Mouse (Mus musculus): ENCODE results near the gene Gm28051. TPM values are rescaled to one million over a fixed set of nuclear protein-coding genes. Genes with fewer than 3 reads are reported as not detected.
A peak's percentile ranks its signal among the peaks of the same experiment; 100 is the strongest.

Gm28051 gene
- polyA plus RNA-seq (2016; fragmentation: Nextera tagmentation; extraction: Ambion mirVana) = not detected in 2 replicates

DNA sequence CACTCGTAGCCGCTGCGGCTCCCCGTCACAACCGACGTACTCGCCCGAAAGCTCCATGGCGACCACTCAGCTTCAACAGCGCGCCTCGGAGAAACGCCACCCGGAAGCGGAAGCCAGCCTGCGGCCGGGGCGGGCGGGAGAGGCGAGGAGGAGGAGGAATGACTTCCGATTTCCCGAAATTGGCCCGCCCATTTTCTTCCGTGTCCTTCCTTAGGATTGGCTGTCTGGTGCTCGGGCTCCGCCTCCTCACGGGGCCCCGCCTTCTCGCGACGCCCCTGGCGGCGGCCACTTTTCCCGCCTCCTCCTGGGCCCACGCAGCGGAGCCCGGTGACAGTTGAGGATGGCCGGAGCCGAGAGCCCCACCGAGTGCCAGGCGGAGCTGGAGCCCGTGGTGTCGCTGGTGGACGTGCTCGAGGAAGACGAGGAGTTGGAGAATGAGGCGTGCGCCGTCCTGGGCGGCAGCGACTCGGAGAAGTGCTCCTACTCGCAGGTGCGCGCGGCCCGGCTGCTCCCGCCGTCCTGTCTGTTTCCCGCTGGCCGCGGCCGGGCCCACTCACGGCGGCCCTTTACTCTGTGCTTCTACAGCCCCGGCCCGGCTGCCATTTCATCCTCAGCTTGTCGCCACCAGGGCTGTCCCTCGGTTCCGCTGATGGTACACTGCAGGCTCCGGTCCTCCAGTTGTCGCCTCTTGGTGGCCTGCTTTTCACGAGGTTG, at the start of gene Gm28051, which contains the start of the genes Gon7 and Ubr7:
TSS of gene Gm28051 (minus strand) at position 77 of the 714 bp plus-strand sequence.
TSS of gene Gon7 (minus strand) at position 115 of the 714 bp plus-strand sequence.
TSS of gene Ubr7 (plus strand) at position 279 of the 714 bp plus-strand sequence.
- Histone ChIP-seq H3K27ac (replicated peaks) (peak within 1 kb of the TSS; percentile 92), H3K4me1 (peaks cover 38% of the 10 kb centered on the region), H3K4me3 (peak within 1 kb of the TSS; percentile 92), H3K27me3 (ENCODE audit: low read depth, poor library complexity, severe bottlenecking) (no peaks in the 10 kb centered on the region), H3K9me3 (replicated peaks) (no peaks in the 10 kb centered on the region), H3K36me3 (peaks cover 44% of the 10 kb centered on the region)
- DNase-seq (ENCODE audit: low spot score) = peak; percentile 97
- WGBS = under 1% methylated on average over 73 of the region's 73 CpGs

DNA sequence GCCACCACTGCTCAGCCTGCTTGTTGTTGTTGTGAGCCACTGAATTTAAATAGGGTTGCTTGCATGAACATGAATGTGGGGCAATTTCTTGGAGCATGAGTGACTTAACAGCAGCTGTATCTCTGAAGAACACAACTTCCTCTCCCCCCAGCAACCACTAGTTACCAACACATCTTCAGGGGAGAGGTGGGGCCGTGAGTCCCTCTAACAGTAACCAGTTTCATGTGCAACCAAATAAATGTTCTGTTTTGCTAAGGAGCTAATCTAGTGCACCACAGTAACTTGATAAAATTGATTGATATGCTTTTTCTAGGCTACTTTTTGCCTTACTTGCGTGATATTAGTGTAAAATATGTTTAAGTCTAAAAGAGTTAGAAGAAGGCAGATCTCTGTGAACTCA, 42.0 kb upstream of the Gm28051 start:
- Histone ChIP-seq H3K4me3 (no peak overlapping the region), H3K36me3 (peaks cover 57% of the 10 kb centered on the region), H3K9me3 (replicated peaks) (no peaks in the 10 kb centered on the region), H3K27ac (replicated peaks) (no peak overlapping the region), H3K4me1 (no peaks in the 10 kb centered on the region), H3K27me3 (ENCODE audit: low read depth, poor library complexity, severe bottlenecking) (no peaks in the 10 kb centered on the region)
- WGBS = 93% methylated on average over 2 of the region's 2 CpGs
- DNase-seq (ENCODE audit: low spot score) = no peak

GRCm38 (mm10) chr12:102787927-102788326, 30.4 kb upstream of the Gm28051 start:
- peaks cover 97% of the 10 kb centered on the region for H3K36me3 ChIP-seq
- WGBS = 94% methylated on average over 7 of the region's 7 CpGs
- DNase-seq (ENCODE audit: low spot score) = no peak

DNA sequence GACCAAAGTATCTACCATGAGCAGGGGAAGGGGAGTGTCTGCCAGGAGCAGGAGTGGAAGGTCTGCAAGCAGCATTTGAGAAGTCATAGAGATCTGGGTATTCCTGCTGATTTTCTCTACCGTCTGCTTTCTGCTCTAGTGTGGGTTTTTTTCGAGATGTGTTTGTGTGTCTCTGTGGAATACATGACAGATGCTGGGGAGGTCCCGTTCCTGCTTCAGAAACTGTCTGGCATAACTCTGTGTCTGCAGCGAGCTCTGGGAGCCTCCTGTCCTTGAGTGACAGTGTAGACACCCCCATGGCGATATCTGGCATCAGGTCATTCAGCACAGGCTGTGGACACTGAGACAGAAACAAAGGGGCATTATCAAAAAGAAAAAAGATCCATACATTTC, 28.0 kb upstream of the Gm28051 start:
- Histone ChIP-seq H3K4me1 (no peaks in the 10 kb centered on the region), H3K9me3 (replicated peaks) (no peaks in the 10 kb centered on the region), H3K36me3 (peaks cover 85% of the 10 kb centered on the region), H3K4me3 (no peak overlapping the region), H3K27me3 (ENCODE audit: low read depth, poor library complexity, severe bottlenecking) (no peaks in the 10 kb centered on the region), H3K27ac (replicated peaks) (no peak overlapping the region)
- 92% methylated on average over 5 of the region's 5 CpGs for WGBS
- DNase-seq (ENCODE audit: low spot score) = no peak

More at GRCm38 (mm10) chr12:102787927-102788326, 30.4 kb upstream of the Gm28051 start:
- H3K4me3 ChIP-seq = no peak overlapping the region
- no peak overlapping the region for H3K27ac ChIP-seq (replicated peaks)
- no peaks in the 10 kb centered on the region for H3K27me3 ChIP-seq (ENCODE audit: low read depth, poor library complexity, severe bottlenecking)
- H3K4me1 ChIP-seq = no peaks in the 10 kb centered on the region
- no peaks in the 10 kb centered on the region for H3K9me3 ChIP-seq (replicated peaks)

DNA sequence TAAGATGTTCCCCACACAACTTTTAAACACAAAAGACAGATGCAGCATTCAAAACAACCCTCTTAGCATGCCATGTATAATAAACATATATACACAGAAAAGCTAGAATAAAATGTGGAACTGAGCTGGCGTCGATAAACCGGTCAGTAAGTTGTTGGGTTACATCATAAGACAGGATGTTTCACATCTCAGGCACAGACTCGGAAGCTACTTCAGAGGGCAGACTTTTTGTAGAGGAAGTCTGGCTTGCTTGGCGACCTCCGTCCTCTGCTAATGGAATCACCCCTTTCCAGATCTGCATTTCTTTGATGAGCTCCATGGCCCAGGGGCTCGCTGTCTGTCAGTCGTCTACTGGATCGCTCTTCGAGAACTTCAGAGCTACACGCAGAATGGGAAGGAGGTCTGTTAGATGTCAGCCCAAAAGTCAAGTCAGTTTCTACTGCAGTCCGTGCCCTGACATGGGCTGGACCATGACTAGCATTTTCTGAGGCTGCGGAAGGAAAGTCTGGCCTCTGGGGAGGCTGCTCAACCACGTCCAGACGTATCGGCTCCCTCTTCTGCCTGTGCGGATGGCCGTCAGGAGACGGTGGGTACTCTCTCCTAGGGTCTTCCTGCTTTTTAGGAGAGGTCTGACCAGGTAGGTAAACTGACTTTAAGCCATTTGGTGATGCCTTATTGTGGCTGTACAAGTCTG, 27.5 kb upstream of the Gm28051 start:
- Histone ChIP-seq H3K4me3 (no peak overlapping the region), H3K4me1 (no peaks in the 10 kb centered on the region), H3K27me3 (ENCODE audit: low read depth, poor library complexity, severe bottlenecking) (no peaks in the 10 kb centered on the region), H3K27ac (replicated peaks) (no peak overlapping the region), H3K9me3 (replicated peaks) (no peaks in the 10 kb centered on the region), H3K36me3 (peaks cover 84% of the 10 kb centered on the region)
- 94% methylated on average over 19 of the region's 19 CpGs for WGBS
- DNase-seq (ENCODE audit: low spot score) = no peak

DNA sequence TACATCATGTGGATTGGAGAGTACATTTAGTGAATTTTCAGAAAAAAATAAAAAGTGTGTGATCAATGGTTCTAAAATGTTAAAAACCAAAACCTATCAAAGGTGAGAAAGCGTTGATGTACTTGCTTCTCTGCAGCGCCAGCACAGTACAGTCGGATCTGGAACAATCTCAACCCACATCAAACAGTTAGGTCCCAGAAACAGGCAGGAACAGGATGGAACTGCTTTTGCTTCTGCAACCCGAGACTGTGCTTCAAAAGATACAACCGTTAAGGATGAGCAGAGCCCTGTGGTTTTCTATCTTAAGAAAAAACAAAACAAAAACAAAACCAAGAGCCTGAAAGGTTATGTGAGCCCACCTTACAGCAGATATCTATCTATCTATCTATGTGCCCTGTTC, 25.3 kb upstream of the Gm28051 start:
- WGBS = 93% methylated on average over 5 of the region's 5 CpGs
- H3K4me3 ChIP-seq = no peak overlapping the region
- no peaks in the 10 kb centered on the region for H3K9me3 ChIP-seq (replicated peaks)
- no peaks in the 10 kb centered on the region for H3K4me1 ChIP-seq
- DNase-seq (ENCODE audit: low spot score) = no peak
- H3K36me3 ChIP-seq = peaks cover 68% of the 10 kb centered on the region
- no peaks in the 10 kb centered on the region for H3K27me3 ChIP-seq (ENCODE audit: low read depth, poor library complexity, severe bottlenecking)
- H3K27ac ChIP-seq (replicated peaks) = no peak overlapping the region

GRCm38 (mm10) chr12:102779452-102779851, 21.9 kb upstream of the Gm28051 start:
- Histone ChIP-seq H3K27me3 (ENCODE audit: low read depth, poor library complexity, severe bottlenecking) (no peaks in the 10 kb centered on the region), H3K4me3 (no peak overlapping the region), H3K4me1 (no peaks in the 10 kb centered on the region), H3K27ac (replicated peaks) (no peak overlapping the region), H3K36me3 (peaks cover 69% of the 10 kb centered on the region), H3K9me3 (replicated peaks) (no peaks in the 10 kb centered on the region)
- WGBS = 58% methylated on average over 3 of the region's 3 CpGs
- DNase-seq (ENCODE audit: low spot score) = no peak

DNA sequence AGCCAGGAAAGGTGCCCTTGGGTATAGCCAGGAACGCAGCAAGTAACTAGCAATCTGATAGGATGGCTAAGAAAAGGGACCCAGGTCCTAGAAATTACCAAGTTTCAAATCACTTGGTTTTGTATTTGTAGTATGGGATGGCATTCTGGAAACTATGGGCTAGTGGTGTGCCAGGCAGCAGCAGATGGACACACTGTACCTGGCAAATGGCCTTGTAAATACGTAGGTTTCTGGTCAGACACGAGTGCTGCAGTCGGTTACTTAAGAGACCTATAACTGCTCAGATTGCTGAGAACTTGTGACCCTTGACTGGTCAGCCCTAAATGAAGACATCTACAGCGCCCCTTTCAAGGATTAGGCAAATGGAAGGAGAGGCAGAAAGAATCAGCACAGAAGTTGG, 20.6 kb upstream of the Gm28051 start:
- Histone ChIP-seq H3K27ac (replicated peaks) (no peak overlapping the region), H3K36me3 (peaks cover 69% of the 10 kb centered on the region), H3K27me3 (ENCODE audit: low read depth, poor library complexity, severe bottlenecking) (no peaks in the 10 kb centered on the region), H3K9me3 (replicated peaks) (no peaks in the 10 kb centered on the region), H3K4me1 (no peaks in the 10 kb centered on the region), H3K4me3 (no peak overlapping the region)
- WGBS = 82% methylated on average over 5 of the region's 5 CpGs
- no peak for DNase-seq (ENCODE audit: low spot score)

DNA sequence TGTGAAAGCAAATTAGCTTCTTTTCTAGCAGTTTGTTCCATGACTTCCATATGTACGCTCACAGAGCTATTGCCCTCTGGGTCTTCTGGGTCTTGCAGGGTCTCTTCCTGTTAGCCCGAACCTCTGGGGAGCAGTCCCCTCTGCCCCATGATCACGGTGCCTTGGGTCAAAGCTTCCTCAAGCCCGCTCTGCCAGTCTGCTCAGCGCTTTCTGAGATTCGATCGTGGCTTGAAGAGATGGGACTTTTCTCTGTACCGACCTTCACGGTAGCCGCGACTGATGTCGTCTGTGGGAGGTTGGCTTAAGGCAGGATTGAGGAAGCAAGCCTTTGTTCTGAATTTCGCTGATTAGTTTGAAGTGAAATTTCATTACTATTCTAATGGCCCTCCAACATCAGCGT, 18.5 kb upstream of the Gm28051 start:
- Histone ChIP-seq H3K9me3 (replicated peaks) (no peaks in the 10 kb centered on the region; the same call in 1 of the 2 replicates), H3K36me3 (peaks cover 78% of the 10 kb centered on the region), H3K27me3 (ENCODE audit: low read depth, poor library complexity, severe bottlenecking) (no peaks in the 10 kb centered on the region), H3K27ac (replicated peaks) (no peak overlapping the region), H3K4me1 (no peaks in the 10 kb centered on the region), H3K4me3 (no peak overlapping the region)
- DNase-seq (ENCODE audit: low spot score) = no peak
- 94% methylated on average over 14 of the region's 14 CpGs for WGBS

DNA sequence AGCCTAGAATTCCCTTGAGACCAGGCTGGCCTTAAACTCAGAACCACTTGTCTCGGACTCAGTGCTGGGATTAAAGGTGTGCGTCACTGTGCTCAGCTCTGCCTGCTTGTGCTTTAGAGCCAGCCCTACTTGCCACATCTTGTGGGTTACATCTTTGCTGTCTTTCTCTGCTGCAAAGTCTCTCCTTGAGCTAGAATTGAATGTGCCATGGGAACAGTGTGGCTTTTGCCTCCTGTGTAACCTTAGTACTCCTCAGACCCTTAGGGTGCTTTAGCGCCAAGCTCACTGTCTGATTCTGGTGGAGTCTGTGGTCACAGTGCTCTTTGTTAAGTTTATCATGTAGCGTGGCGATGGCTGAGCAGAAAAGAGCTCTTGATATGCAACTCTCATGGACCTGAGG, 15.1 kb upstream of the Gm28051 start:
- H3K27me3 ChIP-seq (ENCODE audit: low read depth, poor library complexity, severe bottlenecking) = no peaks in the 10 kb centered on the region
- DNase-seq (ENCODE audit: low spot score) = no peak
- no peak overlapping the region for H3K4me3 ChIP-seq
- no peaks in the 10 kb centered on the region; the same call in 1 of the 2 replicates for H3K9me3 ChIP-seq (replicated peaks)
- peaks cover 98% of the 10 kb centered on the region for H3K36me3 ChIP-seq
- WGBS = 92% methylated on average over 5 of the region's 5 CpGs
- no peaks in the 10 kb centered on the region for H3K4me1 ChIP-seq
- no peak overlapping the region for H3K27ac ChIP-seq (replicated peaks)

- Histone ChIP-seq H3K27me3 (ENCODE audit: low read depth, poor library complexity, severe bottlenecking) (no peaks in the 10 kb centered on the region), H3K36me3 (peaks cover 98% of the 10 kb centered on the region), H3K9me3 (replicated peaks) (no peaks in the 10 kb centered on the region; the same call in 1 of the 2 replicates), H3K27ac (replicated peaks) (no peak overlapping the region), H3K4me3 (no peak overlapping the region), H3K4me1 (no peaks in the 10 kb centered on the region)
- no peak for DNase-seq (ENCODE audit: low spot score)
- 94% methylated on average over 8 of the region's 8 CpGs for WGBS
Measured at GRCm38 (mm10) chr12:102771601-102772000, 14.0 kb upstream of the Gm28051 start.

GRCm38 (mm10) chr12:102769000-102769399, 11.4 kb upstream of the Gm28051 start:
- no peaks in the 10 kb centered on the region; the same call in 1 of the 2 replicates for H3K9me3 ChIP-seq (replicated peaks)
- WGBS = 94% methylated on average over 4 of the region's 4 CpGs
- DNase-seq (ENCODE audit: low spot score) = no peak
- peaks cover 99% of the 10 kb centered on the region for H3K36me3 ChIP-seq
- H3K4me1 ChIP-seq = no peaks in the 10 kb centered on the region
- no peak overlapping the region for H3K4me3 ChIP-seq
- no peaks in the 10 kb centered on the region for H3K27me3 ChIP-seq (ENCODE audit: low read depth, poor library complexity, severe bottlenecking)
- H3K27ac ChIP-seq (replicated peaks) = no peak overlapping the region

GRCm38 (mm10) chr12:102763696-102764095, 6.1 kb upstream of the Gm28051 start:
- no peak for DNase-seq (ENCODE audit: low spot score)
- H3K4me1 ChIP-seq = peaks cover 16% of the 10 kb centered on the region
- no peaks in the 10 kb centered on the region for H3K27me3 ChIP-seq (ENCODE audit: low read depth, poor library complexity, severe bottlenecking)
- H3K9me3 ChIP-seq (replicated peaks) = no peaks in the 10 kb centered on the region
- H3K36me3 ChIP-seq = peaks cover 67% of the 10 kb centered on the region
- no peak overlapping the region for H3K4me3 ChIP-seq
- H3K27ac ChIP-seq (replicated peaks) = no peak overlapping the region
